Mouse (Mus musculus) erythroid progenitor cell, adult 5-6 weeks (primary cell): ENCODE measurements around the gene Gcnt3. TPM values are rescaled to one million over a fixed set of nuclear protein-coding genes. Genes with fewer than 3 reads are reported as not detected.

Experiments
- total RNA-seq, 2 experiments: library from RNA; stranded (forward) in 1 of 2; stranded (reverse) in 1 of 2; fragments of 150-400 nt in 1 of 2; fragments of 186-747, 209-891 nt in 1 of 2; gene quantifications; 2 replicates each; pipeline versions ENCODE4 v1.2.3 to v1.2.4; 2015 to 2017; ENCODE audit warnings: low replicate concordance in 2 of 2

Gcnt3 gene
- total RNA-seq, 2 experiments from 2014 or later, result not detected

Other genes with a start within 250 kb of the Gcnt3 start
- gene Bnip2, start 48.6 kb downstream of the Gcnt3 start, total RNA-seq (2015; ENCODE audit: low replicate concordance), result 64.2 and 80.1 TPM in 2 replicates
- gene Bnip2, start 48.6 kb downstream of the Gcnt3 start, total RNA-seq (2017; ENCODE audit: low replicate concordance), result 88.1 and 97.8 TPM in 2 replicates
- 135 and 194 TPM in 2 replicates for gene Gtf2a2, start 25.5 kb downstream of the Gcnt3 start, total RNA-seq (2015; ENCODE audit: low replicate concordance)
- 137 and 140 TPM in 2 replicates for gene Gtf2a2, start 25.5 kb downstream of the Gcnt3 start, total RNA-seq (2017; ENCODE audit: low replicate concordance)
- not detected in 2 replicates for gene Fam81a, start 104.5 kb upstream of the Gcnt3 start, total RNA-seq (2015; ENCODE audit: low replicate concordance)
- gene Fam81a, start 104.5 kb upstream of the Gcnt3 start, total RNA-seq (2017; ENCODE audit: low replicate concordance), result not detected in 2 replicates
- 2.1 and 4.0 TPM in 2 replicates for gene Myo1e, start 169.3 kb upstream of the Gcnt3 start, total RNA-seq (2015; ENCODE audit: low replicate concordance)
- 1.5 and 2.3 TPM in 2 replicates for gene Myo1e, start 169.3 kb upstream of the Gcnt3 start, total RNA-seq (2017; ENCODE audit: low replicate concordance)